Mouse (Mus musculus): ENCODE results near the gene Terf2. TPM values are rescaled to one million over a fixed set of nuclear protein-coding genes. Genes with fewer than 3 reads are reported as not detected.
"Not testable (repeated sequence)": the region's sequence is repeated elsewhere in the genome, so short reads cannot be mapped to it uniquely, and the experiment has no call there.

Gene Terf2
- polyA plus RNA-seq, 1 experiment from 2014 or later = 18.2 TPM

DNA sequence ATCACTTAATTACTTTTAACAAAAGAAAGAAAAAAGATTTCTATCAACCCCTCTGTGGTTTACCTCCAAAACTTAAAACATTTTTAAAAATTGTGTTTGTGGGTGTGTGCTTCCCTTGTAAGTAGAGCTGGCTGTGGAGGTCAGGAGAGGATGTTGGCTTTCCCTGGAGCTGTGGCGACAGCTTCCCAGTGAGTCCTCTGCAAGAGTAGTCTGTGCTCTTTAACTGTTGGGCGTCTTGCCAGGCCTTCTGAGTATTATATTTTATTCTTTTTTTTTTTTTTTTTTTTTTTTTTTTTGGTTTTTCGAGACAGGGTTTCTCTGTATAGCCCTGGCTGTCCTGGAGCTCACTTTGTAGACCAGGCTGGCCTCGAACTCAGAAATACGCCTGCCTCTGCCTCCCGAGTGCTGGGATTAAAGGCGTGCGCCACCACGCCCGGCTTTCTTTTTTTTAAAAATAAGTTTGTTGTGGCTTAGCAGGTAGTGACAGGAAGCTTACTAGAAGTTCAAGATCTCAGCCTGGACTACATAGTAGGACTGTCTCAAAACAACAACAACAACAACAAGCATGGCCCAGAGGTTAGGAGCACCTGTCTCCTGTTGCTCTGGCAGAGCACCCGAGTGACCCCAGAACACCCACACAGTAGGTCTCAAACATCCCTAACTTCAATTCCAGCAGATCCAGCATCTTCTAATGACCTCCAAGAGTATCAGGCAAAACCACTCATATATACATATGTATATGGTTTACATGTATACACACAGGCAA, 15.2 kb upstream of the Terf2 start:
- Histone ChIP-seq H3K9me3 (replicated peaks) (no peaks in the 10 kb centered on the region), H3K4me3 (replicated peaks) (no peak overlapping the region), H3K27me3 (no peaks in the 10 kb centered on the region), H3K4me1 (peaks cover 40% of the 10 kb centered on the region), H3K9ac (no peak overlapping the region), H3K4me2 (no peak overlapping the region), H3K27ac (no peak overlapping the region), H3K36me3 (no peaks in the 10 kb centered on the region)
- ATAC-seq (replicated peaks; ENCODE audit: low FRiP score) = no peak
- 83% methylated on average over 10 of the region's 11 CpGs for WGBS

DNA sequence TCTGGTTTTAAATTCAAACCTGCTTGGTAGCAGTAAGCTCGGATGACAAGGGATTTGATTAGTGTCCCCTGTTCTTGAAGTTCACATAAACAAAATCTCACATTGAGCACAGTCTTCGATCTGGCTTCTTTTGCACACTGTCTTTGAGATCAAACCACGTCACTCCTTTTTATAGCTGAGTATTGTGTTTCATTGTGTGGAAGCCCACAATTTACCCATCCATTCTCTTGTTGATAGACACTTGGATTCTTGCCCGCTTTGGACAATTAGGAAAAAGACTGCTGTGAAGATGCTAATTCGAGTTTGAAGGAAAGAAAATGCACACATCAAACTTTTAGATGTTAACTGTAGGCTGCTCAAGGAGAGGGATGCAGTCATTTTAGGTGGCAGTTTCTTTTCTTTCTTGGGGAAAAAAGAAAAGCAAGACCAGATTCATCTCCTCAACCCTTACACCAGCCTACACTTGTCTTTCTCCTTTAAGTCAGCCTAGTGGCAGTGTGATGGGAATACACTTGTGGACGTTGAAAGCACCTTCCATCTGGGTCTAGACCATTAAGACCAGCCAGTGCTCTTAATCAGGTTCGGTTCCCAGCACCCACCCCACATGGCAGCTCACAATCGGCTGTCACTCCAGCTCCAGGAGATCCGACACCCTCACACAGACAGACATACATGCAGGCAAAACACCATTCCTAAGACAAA, 14.4 kb upstream of the Terf2 start:
- Histone ChIP-seq H3K4me2 (no peak overlapping the region), H3K36me3 (no peaks in the 10 kb centered on the region), H3K27me3 (no peaks in the 10 kb centered on the region), H3K4me3 (replicated peaks) (no peak overlapping the region), H3K27ac (no peak overlapping the region), H3K9ac (no peak overlapping the region), H3K4me1 (peaks cover 33% of the 10 kb centered on the region), H3K9me3 (replicated peaks) (no peaks in the 10 kb centered on the region)
- 64% methylated on average over 9 of the region's 9 CpGs for WGBS
- ATAC-seq (replicated peaks; ENCODE audit: low FRiP score) = no peak

DNA sequence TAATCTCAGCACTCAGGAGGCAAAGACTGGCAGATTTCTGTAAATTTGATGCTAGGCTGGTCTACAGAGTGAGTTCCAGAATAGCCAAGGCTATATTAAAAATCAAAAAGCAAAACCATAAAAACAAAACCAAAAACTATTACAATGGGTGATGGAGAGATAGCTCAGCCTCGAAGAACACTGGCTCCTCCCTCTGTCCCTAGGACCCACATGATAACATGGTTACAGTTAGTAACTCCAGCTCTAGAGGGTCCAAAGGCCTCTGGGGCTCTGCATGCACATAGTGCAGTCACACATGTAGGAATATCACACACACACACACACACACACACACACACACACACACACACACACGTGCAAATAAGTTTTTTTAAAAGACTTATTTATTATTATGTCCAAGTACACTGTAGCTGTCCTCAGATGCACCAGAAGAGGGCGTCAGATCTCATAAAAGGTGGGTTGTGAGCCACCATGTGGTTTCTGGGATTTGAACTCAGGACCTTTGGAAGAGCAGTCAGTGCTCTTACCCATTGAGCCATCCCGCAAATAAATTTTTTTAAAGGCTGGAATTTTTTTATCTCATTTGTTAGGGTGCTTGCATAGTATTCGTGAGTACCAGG, 13.6 kb upstream of the Terf2 start:
- 80% methylated on average over 5 of the region's 5 CpGs for WGBS

DNA sequence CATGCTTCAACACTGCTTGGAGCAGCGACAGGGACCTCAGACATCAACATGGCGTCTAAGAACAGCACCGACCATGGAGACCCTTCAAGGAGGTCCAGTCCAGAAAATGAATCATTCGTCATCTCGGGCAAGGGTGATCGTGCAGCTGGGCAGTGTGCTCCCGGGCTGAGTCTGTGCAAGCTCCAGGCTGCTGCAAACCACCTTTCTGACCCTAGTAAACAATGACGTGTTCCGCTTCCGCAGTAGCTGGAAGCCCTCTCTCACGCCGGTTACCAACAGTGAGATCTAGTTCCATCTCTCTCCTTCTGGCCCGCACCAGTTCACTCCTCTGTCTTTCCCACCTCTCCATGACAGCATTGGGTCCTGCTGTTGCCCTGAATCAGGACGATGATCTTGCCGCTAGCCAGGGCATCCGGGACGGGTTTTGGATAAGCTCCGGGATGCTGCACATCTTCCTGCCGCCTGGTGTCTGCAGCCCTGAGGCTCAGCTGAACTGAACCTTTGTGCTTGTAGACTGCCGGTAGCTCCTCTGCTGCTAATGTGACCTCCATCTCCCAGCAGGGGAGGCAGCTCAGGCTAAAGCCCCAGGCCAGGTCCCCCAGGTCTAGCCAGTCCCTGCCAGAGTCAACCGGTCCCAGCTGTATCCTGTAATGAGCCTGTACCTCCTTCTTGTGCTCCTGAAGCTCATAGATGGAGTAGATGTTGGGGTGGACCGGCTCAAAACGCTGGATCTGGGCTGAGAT, 12.8 kb upstream of the Terf2 start:
- Histone ChIP-seq H3K27me3 (no peaks in the 10 kb centered on the region), H3K4me1 (peaks cover 22% of the 10 kb centered on the region), H3K9me3 (replicated peaks) (no peaks in the 10 kb centered on the region), H3K36me3 (no peaks in the 10 kb centered on the region), H3K4me3 (replicated peaks) (no peak overlapping the region), H3K4me2 (0 out of 2 replicates have a peak overlapping the region, but pooled peaks have one; percentile 14), H3K9ac (no peak overlapping the region), H3K27ac (peak overlapping the region; percentile 22; the same call in 1 of the 2 replicates)
- 70% methylated on average over 23 of the region's 23 CpGs for WGBS
- ATAC-seq (replicated peaks; ENCODE audit: low FRiP score) = no peak

More for the DNA sequence above, 13.6 kb upstream of the Terf2 start:
- Histone ChIP-seq H3K27ac (no peak overlapping the region), H3K36me3 (no peaks in the 10 kb centered on the region), H3K4me1 (peaks cover 29% of the 10 kb centered on the region), H3K27me3 (no peaks in the 10 kb centered on the region), H3K9ac (no peak overlapping the region), H3K4me3 (replicated peaks) (no peak overlapping the region), H3K4me2 (no peak overlapping the region), H3K9me3 (replicated peaks) (no peaks in the 10 kb centered on the region)
- no peak for ATAC-seq (replicated peaks; ENCODE audit: low FRiP score)

DNA sequence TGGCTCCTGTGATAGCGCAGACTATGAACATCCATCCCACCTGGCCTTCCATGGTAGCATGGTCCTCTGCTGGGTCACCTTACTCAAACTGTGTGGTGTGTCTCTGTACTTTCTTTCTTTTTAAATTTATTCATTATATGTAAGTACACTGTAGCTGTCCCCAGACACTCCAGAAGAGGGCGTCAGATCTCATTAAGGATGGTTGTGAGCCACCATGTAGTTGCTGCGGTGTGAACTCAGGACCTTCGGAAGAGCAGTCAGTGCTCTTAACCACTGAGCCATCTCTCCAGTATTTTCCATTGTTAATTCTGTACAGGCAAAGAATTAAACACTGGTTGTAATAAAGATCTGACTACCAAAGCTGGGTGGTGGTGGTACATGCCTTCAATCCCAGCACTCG, 11.7 kb upstream of the Terf2 start:
- not testable (repeated sequence) for H3K4me3 ChIP-seq (replicated peaks); H3K9ac ChIP-seq; H3K27me3 ChIP-seq; H3K4me2 ChIP-seq; H3K36me3 ChIP-seq; ATAC-seq (replicated peaks; ENCODE audit: low FRiP score); H3K9me3 ChIP-seq (replicated peaks); H3K27ac ChIP-seq
- 93% methylated on average over 5 of the region's 5 CpGs for WGBS
- H3K4me1 ChIP-seq = peaks cover 14% of the 10 kb centered on the region

DNA sequence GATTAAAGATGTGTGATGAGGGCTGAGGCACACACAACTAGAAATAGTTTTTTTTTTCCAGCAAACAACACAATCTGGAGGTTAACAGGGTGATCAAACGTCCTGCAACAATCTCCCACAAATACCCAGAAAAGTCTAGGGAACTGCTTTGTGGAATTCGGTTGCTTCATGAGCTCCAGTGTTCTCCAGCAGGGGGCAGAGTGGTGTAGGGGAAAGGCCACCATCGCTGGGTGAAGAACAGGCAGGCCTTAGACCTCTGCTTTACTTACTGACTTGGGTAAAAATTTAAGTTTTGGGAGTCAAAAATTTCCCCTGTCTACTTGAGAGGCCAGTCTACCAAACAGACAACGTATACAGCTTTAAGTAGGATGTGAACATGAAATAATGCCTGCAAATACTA, 8.2 kb upstream of the Terf2 start:
- no peaks in the 10 kb centered on the region for H3K27me3 ChIP-seq
- no peaks in the 10 kb centered on the region for H3K9me3 ChIP-seq (replicated peaks)
- ATAC-seq (replicated peaks; ENCODE audit: low FRiP score) = no peak
- no peak overlapping the region for H3K4me2 ChIP-seq
- H3K27ac ChIP-seq = no peak overlapping the region
- H3K4me3 ChIP-seq (replicated peaks) = no peak overlapping the region
- H3K4me1 ChIP-seq = peaks cover 7% of the 10 kb centered on the region
- H3K9ac ChIP-seq = no peak overlapping the region
- WGBS = 7% methylated on average over 4 of the region's 4 CpGs
- no peaks in the 10 kb centered on the region for H3K36me3 ChIP-seq

DNA sequence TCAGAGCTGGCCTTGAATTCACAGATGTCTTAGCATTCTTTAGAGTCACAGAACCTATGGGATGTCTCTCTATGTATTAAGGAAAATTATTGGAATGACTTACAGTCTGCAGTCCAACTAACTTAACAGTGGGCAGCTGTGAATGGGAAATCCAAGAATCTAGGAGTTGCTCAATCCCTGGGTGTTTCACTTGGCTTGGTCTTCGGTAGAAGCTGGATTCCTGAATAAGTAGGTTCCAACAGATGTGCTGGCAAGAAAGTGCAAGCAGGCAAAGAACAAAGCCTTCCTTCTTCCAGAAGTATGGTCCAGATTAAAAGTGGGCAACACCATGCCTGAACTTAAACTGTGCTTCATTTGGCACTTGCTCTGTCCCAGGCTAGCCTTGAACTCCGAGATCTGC, 4.3 kb upstream of the Terf2 start:
- Histone ChIP-seq H3K9ac (no peak overlapping the region), H3K36me3 (no peaks in the 10 kb centered on the region), H3K4me1 (peaks cover 4% of the 10 kb centered on the region), H3K9me3 (replicated peaks) (no peaks in the 10 kb centered on the region), H3K4me2 (no peak overlapping the region), H3K4me3 (replicated peaks) (no peak overlapping the region), H3K27me3 (no peaks in the 10 kb centered on the region), H3K27ac (no peak overlapping the region)
- ATAC-seq (replicated peaks; ENCODE audit: low FRiP score) = no peak
- 79% methylated on average over 2 of the region's 2 CpGs for WGBS

DNA sequence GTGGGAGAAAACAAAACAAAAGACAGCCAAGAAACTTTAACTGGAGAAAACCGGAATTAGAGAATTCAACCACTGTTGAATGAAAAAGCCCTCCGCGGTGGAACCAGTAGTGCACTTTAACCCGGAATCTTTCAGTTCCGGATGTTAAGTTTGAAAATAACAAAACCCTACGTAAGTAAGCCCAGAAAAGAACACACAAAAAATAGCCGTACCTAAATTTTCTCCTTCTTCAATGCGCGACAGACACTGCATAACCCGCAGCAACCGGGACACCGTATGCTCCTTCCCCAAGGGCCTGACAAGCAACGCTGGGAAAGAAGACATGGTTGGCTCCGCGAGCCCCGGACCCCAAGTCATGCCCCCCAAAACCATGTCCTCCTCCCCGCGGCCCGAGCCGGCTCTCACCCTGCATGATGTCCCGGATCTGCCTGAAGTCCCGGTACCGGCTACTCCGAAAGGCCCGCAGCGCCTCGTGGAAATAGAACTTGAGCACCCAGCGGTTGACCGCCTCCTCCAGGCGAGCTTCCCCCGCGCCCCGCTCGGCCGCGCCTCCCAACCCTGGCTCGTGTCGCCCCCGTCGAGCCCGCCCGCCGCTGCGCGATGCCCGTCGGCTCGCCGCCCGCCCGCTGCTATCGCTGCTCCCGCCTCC, 506 bp downstream of the Terf2 start:
- peaks cover 34% of the 10 kb centered on the region for H3K36me3 ChIP-seq
- peak overlapping the region; percentile 75 for H3K9ac ChIP-seq
- H3K9me3 ChIP-seq (replicated peaks) = no peaks in the 10 kb centered on the region
- H3K4me1 ChIP-seq = peaks cover 21% of the 10 kb centered on the region
- peak overlapping the region; percentile 72 for H3K4me3 ChIP-seq (replicated peaks)
- H3K27ac ChIP-seq = peak overlapping the region; percentile 93
- peak overlapping the region; percentile 63 for H3K4me2 ChIP-seq
- WGBS = under 1% methylated on average over 51 of the region's 53 CpGs
- peak; percentile 85 for ATAC-seq (replicated peaks; ENCODE audit: low FRiP score)
- H3K27me3 ChIP-seq = no peaks in the 10 kb centered on the region

DNA sequence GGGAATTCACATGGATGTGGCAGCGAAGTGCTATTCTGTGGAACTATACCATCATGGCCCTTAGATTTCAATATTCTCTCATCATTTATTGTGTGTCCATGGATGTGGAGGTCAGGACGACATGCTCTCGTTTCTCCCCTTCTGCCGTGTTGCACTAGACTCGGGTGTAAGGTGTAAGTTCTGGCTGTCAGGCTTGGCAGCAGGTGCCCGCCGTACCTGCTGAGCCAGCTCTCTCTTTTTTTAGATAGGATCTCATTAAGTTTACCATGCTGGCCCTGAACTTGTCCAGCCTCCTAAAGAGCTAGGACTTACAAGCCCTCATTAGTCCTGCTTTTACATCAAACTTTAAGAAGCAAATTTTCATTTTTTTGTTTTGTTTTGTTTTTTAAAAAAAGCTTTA, 5.8 kb downstream of the Terf2 start:
- Histone ChIP-seq H3K4me3 (replicated peaks) (no peak overlapping the region), H3K27me3 (no peaks in the 10 kb centered on the region), H3K27ac (no peak overlapping the region), H3K9ac (no peak overlapping the region), H3K36me3 (peaks cover 84% of the 10 kb centered on the region), H3K9me3 (replicated peaks) (no peaks in the 10 kb centered on the region), H3K4me2 (no peak overlapping the region), H3K4me1 (peaks cover 17% of the 10 kb centered on the region)
- WGBS = 92% methylated on average over 7 of the region's 7 CpGs
- ATAC-seq (replicated peaks; ENCODE audit: low FRiP score) = no peak

DNA sequence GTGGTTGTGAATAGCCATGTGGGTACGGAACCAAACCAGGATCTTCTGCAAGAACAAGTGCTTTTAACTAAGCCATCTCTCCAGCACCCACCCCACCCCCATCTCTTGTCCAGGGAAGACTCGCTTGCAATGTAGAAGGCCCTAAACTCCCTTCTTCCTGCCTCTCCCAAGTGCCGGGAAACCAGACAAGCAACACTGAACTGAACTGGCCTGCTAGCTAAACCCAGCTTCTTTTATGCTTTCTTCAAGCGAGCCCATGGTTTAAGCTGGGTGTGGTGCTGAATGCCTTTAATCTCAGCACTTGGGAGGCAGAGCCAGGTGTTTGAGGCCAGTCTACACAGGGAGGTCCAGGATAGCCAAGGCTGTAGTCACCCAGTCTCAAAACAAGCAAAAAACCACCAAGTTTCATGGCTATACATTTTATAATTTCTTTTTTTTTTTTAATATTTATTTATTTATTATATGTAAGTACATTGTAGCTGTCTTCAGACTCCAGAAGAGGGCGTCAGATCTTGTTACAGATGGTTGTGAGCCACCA, 7.8 kb downstream of the Terf2 start:
- no peak overlapping the region for H3K4me2 ChIP-seq
- H3K9me3 ChIP-seq (replicated peaks) = no peaks in the 10 kb centered on the region
- no peak overlapping the region for H3K27ac ChIP-seq
- H3K4me3 ChIP-seq (replicated peaks) = no peak overlapping the region
- H3K36me3 ChIP-seq = peaks cover 93% of the 10 kb centered on the region
- no peak for ATAC-seq (replicated peaks; ENCODE audit: low FRiP score)
- H3K4me1 ChIP-seq = no peaks in the 10 kb centered on the region
- no peak overlapping the region for H3K9ac ChIP-seq
- WGBS = 94% methylated on average over 5 of the region's 5 CpGs
- H3K27me3 ChIP-seq = no peaks in the 10 kb centered on the region

DNA sequence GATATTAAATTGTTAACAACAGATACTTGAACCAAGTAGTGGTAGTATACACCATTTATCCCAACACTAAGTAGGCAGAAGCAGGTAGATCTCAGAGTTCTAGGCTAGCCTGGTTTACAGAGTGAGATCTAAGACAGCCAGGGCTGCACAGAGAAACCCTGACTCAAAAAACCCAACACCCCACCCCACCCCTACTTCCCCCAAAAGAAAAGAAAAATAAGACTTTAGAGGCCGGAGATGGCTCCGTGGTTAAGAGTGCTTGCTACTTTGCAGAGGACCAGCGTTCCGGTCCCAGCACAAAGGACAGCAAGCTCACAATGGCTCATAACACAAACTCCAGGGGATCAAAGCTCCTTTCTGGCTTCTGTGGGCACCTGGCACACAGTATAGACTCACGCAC, 10.3 kb downstream of the Terf2 start:
- peaks cover 94% of the 10 kb centered on the region for H3K36me3 ChIP-seq
- H3K4me3 ChIP-seq (replicated peaks) = no peak overlapping the region
- 99% methylated on average over 5 of the region's 5 CpGs for WGBS
- H3K4me2 ChIP-seq = no peak overlapping the region
- no peak for ATAC-seq (replicated peaks; ENCODE audit: low FRiP score)
- no peaks in the 10 kb centered on the region for H3K4me1 ChIP-seq
- H3K27ac ChIP-seq = no peak overlapping the region
- no peak overlapping the region for H3K9ac ChIP-seq
- no peaks in the 10 kb centered on the region for H3K9me3 ChIP-seq (replicated peaks)
- H3K27me3 ChIP-seq = no peaks in the 10 kb centered on the region
